Comparison of ENCODE assay signal across 9 mouse cellular contexts in the genomic region with DNA sequence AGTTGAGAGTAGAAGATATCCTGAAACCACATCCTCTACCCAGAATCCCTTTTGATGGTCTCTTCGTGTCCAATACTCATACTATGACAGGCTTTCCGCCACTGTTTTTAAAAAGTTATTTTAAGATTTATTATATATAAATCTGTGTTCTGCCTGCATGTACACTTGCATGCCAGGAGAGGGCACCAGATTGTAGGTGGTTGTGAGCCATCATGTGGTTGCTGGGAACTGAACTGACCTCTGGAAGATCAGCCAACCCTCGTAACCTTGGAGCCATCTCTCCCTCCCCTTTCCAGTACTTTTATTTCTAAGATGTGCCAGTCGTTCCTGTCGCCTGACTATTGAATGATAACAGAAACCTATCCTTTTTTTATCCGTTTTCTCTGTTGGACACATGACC. TPM values are rescaled to one million over a fixed set of nuclear protein-coding genes. Genes with fewer than 3 reads are reported as not detected.
A peak's percentile ranks its signal among the peaks of the same experiment; 100 is the strongest.
DNase-seq lines count a peak whose midpoint lies in the region; TF ChIP-seq lines count a peak whose summit lies in the region.
"Had no signal": no experiment of that assay in that cellular context is flagged by ENCODE, and none has a peak within 500 bp of the region (broad histone marks: within the 10 kb centered on the region; RNA-seq: fewer than 3 reads in every experiment).

No protein-coding gene starts in this region.

- no peak overlapping the region for H3K4me3 ChIP-seq in heart, embryonic 10.5 days
- H3K4me3 ChIP-seq in bone marrow macrophage, adult 2 months (ENCODE audit: insufficient read depth, low read length): no peak overlapping the region
- H3K4me3 ChIP-seq: lung, embryonic 15.5 days had no signal

- H3K9me3 ChIP-seq in heart, embryonic 10.5 days: no peaks in the 10 kb centered on the region
- H3K9me3 ChIP-seq: lung, embryonic 15.5 days had no signal

- H3K4me1 ChIP-seq in heart, embryonic 10.5 days: peaks cover 3% of the 10 kb centered on the region; the same call in 1 of the 2 replicates
- H3K4me1 ChIP-seq in bone marrow macrophage, adult 2 months (ENCODE audit: control insufficient read depth, insufficient read depth, low read length): no peaks in the 10 kb centered on the region
- H3K4me1 ChIP-seq: lung, embryonic 15.5 days had no signal

- no peaks in the 10 kb centered on the region for H3K27me3 ChIP-seq in heart, embryonic 10.5 days (ENCODE audit: insufficient read depth, poor library complexity, severe bottlenecking)
- H3K27me3 ChIP-seq: lung, embryonic 15.5 days had no signal

- TF ChIP-seq CTCF in bone marrow macrophage, adult 2 months (IDR thresholded peaks at IDR 0.05; ENCODE audit: low read depth, low read length): peak; percentile 65

- WGBS in heart, embryonic 10.5 days: 72% methylated on average over 6 of the region's 6 CpGs

- peak; percentile 30 for DNase-seq in heart, adult 8-10 months (ENCODE audit: low spot score)
- no peak for DNase-seq in heart, embryonic 10.5 days (ENCODE audit: low spot score)
- peak; percentile 57 for DNase-seq in CD4-positive, CD25-positive, alpha-beta regulatory T cell, adult 2 months (ENCODE audit: low read depth, low spot score)
- peak; percentile 21 to 42 for DNase-seq in lung, postnatal 4 days
- no peak for DNase-seq in layer of hippocampus, postnatal 25 days (ENCODE audit: extremely low spot score in 1 of 2, low spot score in 1 of 2)
- no peak for DNase-seq in cerebellum, adult 8-10 months
- DNase-seq in frontal cortex, adult 2 months (ENCODE audit: extremely low spot score in 1 of 2, low spot score in 1 of 2): no peak

- no peak for TF ChIP-seq POLR2A in bone marrow macrophage, adult 2 months (IDR thresholded peaks at IDR 0.05; ENCODE audit: borderline replicate concordance, low read depth, low read length)

- H3K36me3 ChIP-seq in heart, embryonic 10.5 days: no peaks in the 10 kb centered on the region
- H3K36me3 ChIP-seq: lung, embryonic 15.5 days had no signal

- no peak overlapping the region for H3K27ac ChIP-seq in heart, embryonic 10.5 days
- no peak overlapping the region for H3K27ac ChIP-seq in bone marrow macrophage, adult 2 months (ENCODE audit: insufficient read depth, low read depth, low read length)
- H3K27ac ChIP-seq: lung, embryonic 15.5 days had no signal

RNA-seq across cellular contexts. Expression of a gene that starts 1.6 kb away (rescaled TPM):
- not detected for total RNA-seq in heart, adult 8-10 months (2022)
- polyA plus RNA-seq in heart, embryonic 10.5 days (2016; fragmentation: Nextera tagmentation; extraction: Ambion mirVana): not detected in 2 replicates
- not detected in 2 replicates for polyA plus RNA-seq in bone marrow macrophage, adult 2 months (2012; ENCODE audit: insufficient read depth, insufficient read length, missing spikeins)
- not detected for total RNA-seq in layer of hippocampus, postnatal 25 days (2021)
- not detected in 2 replicates for polyA plus RNA-seq in frontal cortex, adult 2 months (2012; rRNA removed)
- polyA plus RNA-seq: lung, embryonic 15.5 days had no signal

RNA-seq across cellular contexts. Expression of a gene that starts 28.9 kb away (rescaled TPM):
- total RNA-seq in heart, adult 8-10 months (2022): not detected
- not detected in 2 replicates for polyA plus RNA-seq in heart, embryonic 10.5 days (2016; fragmentation: Nextera tagmentation; extraction: Ambion mirVana)
- polyA plus RNA-seq in bone marrow macrophage, adult 2 months (2012; ENCODE audit: insufficient read depth, insufficient read length, missing spikeins): not detected in 2 replicates
- under 1 TPM in 1 of 2 experiments, not detected in 1; 0.27 TPM for total RNA-seq in layer of hippocampus, postnatal 25 days (2021)
- 0.18 TPM in 1 of 2 replicates, not detected in the other for polyA plus RNA-seq in frontal cortex, adult 2 months (2012; rRNA removed)
- polyA plus RNA-seq: lung, embryonic 15.5 days had no signal

RNA-seq across cellular contexts. Expression of a gene that starts 44.1 kb away (rescaled TPM):
- 100 to 1,000 TPM; 120 to 141 (median 127) TPM for total RNA-seq in heart, adult 8-10 months (2022)
- 15.5 and 15.9 TPM in 2 replicates for polyA plus RNA-seq in heart, embryonic 10.5 days (2016; fragmentation: Nextera tagmentation; extraction: Ambion mirVana)
- 45.7 and 50.2 TPM in 2 replicates for polyA plus RNA-seq in bone marrow macrophage, adult 2 months (2012; ENCODE audit: insufficient read depth, insufficient read length, missing spikeins)
- total RNA-seq in layer of hippocampus, postnatal 25 days (2021): 10 to 100 TPM; 32.8 to 37.8 TPM
- 31.9 and 33.3 TPM in 2 replicates for polyA plus RNA-seq in frontal cortex, adult 2 months (2012; rRNA removed)

Comparison
In these comparisons a context has a peak if more than half of its experiments do, and no peak if none do; other contexts are left out.
1. DNase-seq: peak in heart, adult 8-10 months (single experiment), CD4-positive, CD25-positive, alpha-beta regulatory T cell, adult 2 months (single experiment) and lung, postnatal 4 days (2 of 2); none in heart, embryonic 10.5 days (single experiment), layer of hippocampus, postnatal 25 days (0 of 2), cerebellum, adult 8-10 months (single experiment) and frontal cortex, adult 2 months (0 of 2).